Mouse (Mus musculus) embryonic facial prominence, embryonic 15.5 days (tissue): ENCODE results near the gene Vash2. TPM values are rescaled to one million over a fixed set of nuclear protein-coding genes. Genes with fewer than 3 reads are reported as not detected.

Experiments
- ATAC-seq: fragments of 200-750 bp; cut with Nextera tagmentation; 2 replicates; pipeline ENCODE4 v1.8.0; 2017; ENCODE audit warnings: low read depth, moderate TSS enrichment; ENCODE audit not compliant: insufficient number of reproducible peaks, low FRiP score, low TSS enrichment
- H3K27ac ChIP-seq: fragments of 300-500 bp; sonication (generic); replicated peaks from 2 replicates; pipeline ENCODE4 v1.5.1; 2015; ENCODE audit warnings: mild to moderate bottlenecking, inconsistent platforms
- H3K27me3 ChIP-seq: fragments of 300-500 bp; sonication (generic); 2 replicates; pipeline ENCODE4 v1.6.1; 2015; ENCODE audit warnings: inconsistent platforms
- H3K36me3 ChIP-seq: fragments of 300-500 bp; sonication (generic); 2 replicates; pipeline ENCODE4 v1.6.1; 2015; ENCODE audit warnings: mild to moderate bottlenecking, inconsistent platforms
- H3K4me1 ChIP-seq: fragments of 300-500 bp; sonication (generic); 2 replicates; pipeline ENCODE4 v1.6.1; 2015; ENCODE audit warnings: inconsistent platforms
- H3K4me2 ChIP-seq: fragments of 300-500 bp; sonication (generic); replicated peaks from 2 replicates; pipeline ENCODE4 v1.6.1; 2015; ENCODE audit warnings: mild to moderate bottlenecking, inconsistent platforms
- H3K4me3 ChIP-seq: fragments of 300-500 bp; sonication (generic); replicated peaks from 2 replicates; pipeline ENCODE4 v1.5.1; 2015; ENCODE audit warnings: mild to moderate bottlenecking, inconsistent platforms
- H3K9ac ChIP-seq: fragments of 300-500 bp; sonication (generic); 2 replicates; pipeline ENCODE4 v1.6.1; 2015; ENCODE audit warnings: inconsistent platforms
- H3K9me3 ChIP-seq: fragments of 300-500 bp; sonication (generic); replicated peaks from 2 replicates; pipeline ENCODE4 v1.6.1; 2016; ENCODE audit warnings: inconsistent platforms
- WGBS: fragments of 180-500 bp; shearing (Covaris S2); methylation state at CpG from one replicate; pipeline ENCODE4 v1.1.7; 2015; 5-methylcytosine and 5-hydroxymethylcytosine counted together
- polyA plus RNA-seq: library from polyadenylated mRNA; unstranded; fragments of >200 nt; fragmentation: Nextera tagmentation; extraction: Ambion mirVana; gene quantifications from 2 replicates; pipeline ENCODE4 v1.2.1, GENCODE M21; 2015

Gene Vash2
- polyA plus RNA-seq, 1 experiment from 2014 or later = 45.3 TPM

GRCm38 (mm10) chr1:190974833-190975232, 4.3 kb downstream of the Vash2 start:
- H3K9me3 ChIP-seq = no peaks in the 10 kb centered on the region
- H3K4me3 ChIP-seq = no peak overlapping the region
- no peak overlapping the region for H3K27ac ChIP-seq
- no peak overlapping the region for H3K9ac ChIP-seq
- no peaks in the 10 kb centered on the region for H3K27me3 ChIP-seq
- peaks cover 33% of the 10 kb centered on the region for H3K4me1 ChIP-seq
- peaks cover 50% of the 10 kb centered on the region for H3K36me3 ChIP-seq
- no peak for ATAC-seq
- H3K4me2 ChIP-seq = no peak overlapping the region
- 67% methylated on average over 1 of the region's 1 CpGs for WGBS

- H3K4me3 ChIP-seq = no peak overlapping the region
- no peak overlapping the region for H3K27ac ChIP-seq
- H3K9me3 ChIP-seq = no peaks in the 10 kb centered on the region
- H3K9ac ChIP-seq = no peak overlapping the region
- peaks cover 30% of the 10 kb centered on the region for H3K4me1 ChIP-seq
- H3K27me3 ChIP-seq = no peaks in the 10 kb centered on the region
- 87% methylated on average over 8 of the region's 8 CpGs for WGBS
- H3K4me2 ChIP-seq = no peak overlapping the region
- ATAC-seq = no peak
- H3K36me3 ChIP-seq = peaks cover 57% of the 10 kb centered on the region
These were observed 4.9 kb downstream of the Vash2 start for GRCm38 (mm10) chr1:190974191-190974590.

GRCm38 (mm10) chr1:190972612-190973192, 6.4 kb downstream of the Vash2 start:
- Histone ChIP-seq H3K4me3 (no peak overlapping the region), H3K27ac (no peak overlapping the region; the same call in 1 of the 2 replicates), H3K27me3 (no peaks in the 10 kb centered on the region), H3K36me3 (peaks cover 69% of the 10 kb centered on the region), H3K4me1 (peaks cover 26% of the 10 kb centered on the region), H3K9ac (no peak overlapping the region), H3K9me3 (no peaks in the 10 kb centered on the region), H3K4me2 (no peak overlapping the region)
- WGBS = 70% methylated on average over 7 of the region's 7 CpGs
- peak; percentile 71 for ATAC-seq

- 82% methylated on average over 14 of the region's 14 CpGs for WGBS
- Histone ChIP-seq H3K36me3 (peaks cover 75% of the 10 kb centered on the region), H3K9me3 (no peaks in the 10 kb centered on the region), H3K27ac (no peak overlapping the region), H3K4me2 (no peak overlapping the region), H3K9ac (no peak overlapping the region), H3K27me3 (no peaks in the 10 kb centered on the region), H3K4me3 (no peak overlapping the region), H3K4me1 (peaks cover 19% of the 10 kb centered on the region)
- ATAC-seq = no peak
These were observed 7.1 kb downstream of the Vash2 start for GRCm38 (mm10) chr1:190971708-190972610.

- no peaks in the 10 kb centered on the region for H3K27me3 ChIP-seq
- no peak overlapping the region for H3K4me2 ChIP-seq
- peaks cover 8% of the 10 kb centered on the region; the same call in 1 of the 2 replicates for H3K4me1 ChIP-seq
- no peaks in the 10 kb centered on the region for H3K9me3 ChIP-seq
- H3K4me3 ChIP-seq = no peak overlapping the region
- no peak overlapping the region for H3K27ac ChIP-seq
- H3K36me3 ChIP-seq = peaks cover 72% of the 10 kb centered on the region
- ATAC-seq = no peak
- no peak overlapping the region for H3K9ac ChIP-seq
- 92% methylated on average over 7 of the region's 7 CpGs for WGBS
These were observed 11.1 kb downstream of the Vash2 start for GRCm38 (mm10) chr1:190968010-190968409.

- 77% methylated on average over 15 of the region's 15 CpGs for WGBS
- Histone ChIP-seq H3K27me3 (no peaks in the 10 kb centered on the region), H3K9ac (no peak overlapping the region), H3K9me3 (no peaks in the 10 kb centered on the region), H3K4me1 (no peaks in the 10 kb centered on the region), H3K4me3 (no peak overlapping the region), H3K27ac (no peak overlapping the region), H3K4me2 (no peak overlapping the region), H3K36me3 (peaks cover 67% of the 10 kb centered on the region)
- ATAC-seq = no peak
These were observed 13.9 kb downstream of the Vash2 start for GRCm38 (mm10) chr1:190964992-190965780.

GRCm38 (mm10) chr1:190962760-190963159, 16.3 kb downstream of the Vash2 start:
- WGBS = 91% methylated on average over 3 of the region's 3 CpGs
- H3K9ac ChIP-seq = no peak overlapping the region
- H3K27ac ChIP-seq = no peak overlapping the region
- no peak overlapping the region for H3K4me3 ChIP-seq
- H3K36me3 ChIP-seq = peaks cover 69% of the 10 kb centered on the region
- H3K4me1 ChIP-seq = no peaks in the 10 kb centered on the region
- no peaks in the 10 kb centered on the region for H3K27me3 ChIP-seq
- ATAC-seq = no peak
- H3K9me3 ChIP-seq = no peaks in the 10 kb centered on the region
- no peak overlapping the region for H3K4me2 ChIP-seq

GRCm38 (mm10) chr1:190958821-190959220, 20.3 kb downstream of the Vash2 start:
- Histone ChIP-seq H3K4me2 (no peak overlapping the region), H3K27me3 (no peaks in the 10 kb centered on the region), H3K27ac (no peak overlapping the region), H3K4me3 (no peak overlapping the region), H3K9me3 (no peaks in the 10 kb centered on the region), H3K36me3 (peaks cover 65% of the 10 kb centered on the region), H3K4me1 (no peaks in the 10 kb centered on the region), H3K9ac (no peak overlapping the region)
- WGBS = 82% methylated on average over 5 of the region's 5 CpGs
- no peak for ATAC-seq

- peaks cover 80% of the 10 kb centered on the region for H3K36me3 ChIP-seq
- 40% methylated on average over 3 of the region's 3 CpGs for WGBS
- no peaks in the 10 kb centered on the region for H3K27me3 ChIP-seq
- peak; percentile 70 for ATAC-seq
- H3K4me2 ChIP-seq = no peak overlapping the region
- H3K9ac ChIP-seq = no peak overlapping the region
- H3K27ac ChIP-seq = peak overlapping the region; percentile 45
- no peak overlapping the region for H3K4me3 ChIP-seq
- peaks cover 4% of the 10 kb centered on the region; the same call in 1 of the 2 replicates for H3K4me1 ChIP-seq
- H3K9me3 ChIP-seq = no peaks in the 10 kb centered on the region
These were observed 26.1 kb downstream of the Vash2 start for GRCm38 (mm10) chr1:190953009-190953408.

GRCm38 (mm10) chr1:190951014-190951413, 28.1 kb downstream of the Vash2 start:
- no peaks in the 10 kb centered on the region for H3K27me3 ChIP-seq
- H3K4me3 ChIP-seq = no peak overlapping the region
- peaks cover 75% of the 10 kb centered on the region for H3K36me3 ChIP-seq
- H3K9me3 ChIP-seq = no peaks in the 10 kb centered on the region
- peaks cover 4% of the 10 kb centered on the region; the same call in 1 of the 2 replicates for H3K4me1 ChIP-seq
- no peak overlapping the region for H3K4me2 ChIP-seq
- whole genome bisulfite sequencing = 84% methylated on average over 5 of the region's 5 CpGs
- H3K27ac ChIP-seq = no peak overlapping the region
- H3K9ac ChIP-seq = no peak overlapping the region
- no peak for ATAC-seq

GRCm38 (mm10) chr1:190948846-190949245, 30.2 kb downstream of the Vash2 start:
- no peaks in the 10 kb centered on the region for H3K9me3 ChIP-seq
- WGBS = 81% methylated on average over 17 of the region's 17 CpGs
- H3K27ac ChIP-seq = no peak overlapping the region
- peaks cover 88% of the 10 kb centered on the region for H3K36me3 ChIP-seq
- no peaks in the 10 kb centered on the region for H3K27me3 ChIP-seq
- peaks cover 4% of the 10 kb centered on the region; the same call in 1 of the 2 replicates for H3K4me1 ChIP-seq
- no peak overlapping the region for H3K9ac ChIP-seq
- no peak for ATAC-seq
- no peak overlapping the region for H3K4me3 ChIP-seq
- no peak overlapping the region for H3K4me2 ChIP-seq
